Mouse (Mus musculus): ENCODE measurements around the gene Glb1. TPM values are rescaled to one million over a fixed set of nuclear protein-coding genes. Genes with fewer than 3 reads are reported as not detected.

Glb1 gene
- polyA plus RNA-seq, 1 experiment from 2014 or later, result 23.8 TPM

- Histone ChIP-seq H3K4me3 (no peak overlapping the region), H3K36me3 (peaks cover 35% of the 10 kb centered on the region), H3K27me3 (ENCODE audit: low read depth, poor library complexity, severe bottlenecking) (no peaks in the 10 kb centered on the region), H3K9me3 (replicated peaks) (peaks cover 11% of the 10 kb centered on the region), H3K4me1 (peaks cover 7% of the 10 kb centered on the region; the same call in 1 of the 2 replicates), H3K27ac (replicated peaks) (no peak overlapping the region)
- 93% methylated on average over 8 of the region's 8 CpGs for WGBS
- DNase-seq (ENCODE audit: low spot score), result no peak
These were observed 26.5 kb downstream of the Glb1 start for GRCm38 (mm10) chr9:114427425-114427824.

DNA sequence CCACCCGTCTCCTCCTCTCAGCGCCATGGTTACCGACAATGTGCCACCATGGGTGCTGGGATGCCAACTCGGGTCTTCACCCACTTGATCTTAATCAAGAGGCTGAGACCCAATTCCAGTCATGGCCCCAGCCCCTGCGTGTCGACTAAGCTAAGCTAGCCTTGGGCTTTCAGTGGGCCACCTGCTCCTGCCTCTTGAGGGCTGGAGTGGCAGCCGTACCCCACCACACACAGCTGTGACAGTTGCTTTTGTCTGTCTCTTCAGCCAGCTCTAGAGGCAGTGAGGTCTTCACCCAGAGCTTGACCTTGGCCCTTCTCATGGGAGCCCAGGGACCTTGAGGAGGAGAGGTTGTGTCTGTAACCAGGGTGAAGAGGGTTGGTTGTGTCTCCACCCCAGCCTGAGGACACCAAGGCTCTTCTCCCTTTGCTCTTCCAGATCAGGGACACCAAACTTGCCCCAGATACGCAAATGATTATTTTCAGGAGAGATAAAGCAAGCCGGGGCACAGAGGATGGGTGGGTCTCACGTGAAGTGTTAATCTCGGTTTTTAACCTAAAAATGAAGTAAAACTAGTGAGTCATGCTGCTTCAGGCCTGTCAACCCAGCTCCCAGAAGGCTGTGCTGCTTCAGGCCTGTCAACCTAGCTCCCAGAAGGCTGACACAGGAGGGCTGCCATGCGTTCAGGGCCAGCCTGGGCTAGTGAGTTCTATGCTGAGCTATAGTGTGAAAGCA lies 27.4 kb downstream of the Glb1 start:
- Histone ChIP-seq H3K27me3 (ENCODE audit: low read depth, poor library complexity, severe bottlenecking) (no peaks in the 10 kb centered on the region), H3K4me1 (peaks cover 7% of the 10 kb centered on the region; the same call in 1 of the 2 replicates), H3K9me3 (replicated peaks) (peaks cover 11% of the 10 kb centered on the region), H3K27ac (replicated peaks) (no peak overlapping the region), H3K4me3 (no peak overlapping the region), H3K36me3 (peaks cover 33% of the 10 kb centered on the region)
- WGBS, result 88% methylated on average over 12 of the region's 12 CpGs
- DNase-seq (ENCODE audit: low spot score), result no peak

- no peak for DNase-seq (ENCODE audit: low spot score)
- Histone ChIP-seq H3K4me1 (no peaks in the 10 kb centered on the region), H3K27ac (replicated peaks) (no peak overlapping the region), H3K9me3 (replicated peaks) (peaks cover 8% of the 10 kb centered on the region; the same call in 1 of the 2 replicates), H3K36me3 (peaks cover 44% of the 10 kb centered on the region), H3K4me3 (no peak overlapping the region), H3K27me3 (ENCODE audit: low read depth, poor library complexity, severe bottlenecking) (no peaks in the 10 kb centered on the region)
- 81% methylated on average over 2 of the region's 2 CpGs for WGBS
These were observed 34.8 kb downstream of the Glb1 start for GRCm38 (mm10) chr9:114435668-114436067.

DNA sequence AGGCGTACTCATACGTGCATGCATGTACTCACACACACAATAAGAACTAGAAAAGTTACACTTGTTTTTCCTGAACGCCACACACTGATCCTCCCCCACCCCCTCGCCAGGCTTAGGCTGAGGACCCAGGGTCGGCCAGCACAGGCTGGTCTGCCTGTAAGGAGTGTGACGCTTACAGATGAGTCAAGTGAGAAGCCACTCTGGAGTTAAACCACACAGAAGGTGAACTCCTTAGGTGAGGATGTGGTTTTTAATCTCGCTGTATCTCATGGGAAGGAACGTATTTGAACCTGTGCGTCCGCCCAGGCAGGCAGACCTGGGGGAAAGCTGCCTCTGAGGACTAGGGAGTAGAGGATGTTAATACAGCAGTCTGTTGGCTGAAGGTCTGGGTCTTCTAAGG lies 39.7 kb downstream of the Glb1 start:
- Histone ChIP-seq H3K27me3 (ENCODE audit: low read depth, poor library complexity, severe bottlenecking) (no peaks in the 10 kb centered on the region), H3K4me1 (no peaks in the 10 kb centered on the region), H3K36me3 (peaks cover 31% of the 10 kb centered on the region), H3K9me3 (replicated peaks) (peaks cover 8% of the 10 kb centered on the region; the same call in 1 of the 2 replicates), H3K4me3 (no peak overlapping the region), H3K27ac (replicated peaks) (no peak overlapping the region)
- WGBS, result 86% methylated on average over 10 of the region's 10 CpGs
- no peak for DNase-seq (ENCODE audit: low spot score)

GRCm38 (mm10) chr9:114442225-114442624 lies 41.3 kb downstream of the Glb1 start:
- no peaks in the 10 kb centered on the region for H3K27me3 ChIP-seq (ENCODE audit: low read depth, poor library complexity, severe bottlenecking)
- H3K9me3 ChIP-seq (replicated peaks), result no peaks in the 10 kb centered on the region
- no peak overlapping the region for H3K27ac ChIP-seq (replicated peaks)
- no peaks in the 10 kb centered on the region for H3K4me1 ChIP-seq
- no peak for DNase-seq (ENCODE audit: low spot score)
- 89% methylated on average over 9 of the region's 9 CpGs for WGBS
- peaks cover 14% of the 10 kb centered on the region for H3K36me3 ChIP-seq
- H3K4me3 ChIP-seq, result no peak overlapping the region

DNA sequence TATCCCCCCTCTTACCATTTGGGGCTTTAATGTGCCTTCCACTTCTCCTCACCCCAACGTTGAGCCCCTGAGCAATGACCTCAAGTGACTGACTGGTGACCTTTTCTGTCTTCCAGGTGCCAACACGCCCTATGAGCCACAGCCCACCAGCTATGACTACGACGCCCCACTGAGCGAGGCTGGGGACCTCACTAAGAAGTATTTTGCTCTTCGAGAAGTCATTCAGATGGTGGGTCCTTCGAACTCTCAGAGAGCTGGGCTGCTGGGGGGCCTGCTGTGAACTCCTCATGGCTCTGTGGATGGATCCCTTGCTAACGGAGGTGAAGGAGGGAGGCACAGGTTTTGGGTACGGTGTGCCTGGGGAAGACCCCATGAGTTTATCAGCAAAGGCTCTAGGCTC lies 42.0 kb downstream of the Glb1 start:
- no peak for DNase-seq (ENCODE audit: low spot score)
- 84% methylated on average over 9 of the region's 9 CpGs for WGBS
- Histone ChIP-seq H3K27ac (replicated peaks) (no peak overlapping the region), H3K4me3 (no peak overlapping the region), H3K27me3 (ENCODE audit: low read depth, poor library complexity, severe bottlenecking) (no peaks in the 10 kb centered on the region), H3K9me3 (replicated peaks) (no peaks in the 10 kb centered on the region), H3K36me3 (peaks cover 12% of the 10 kb centered on the region), H3K4me1 (no peaks in the 10 kb centered on the region)

GRCm38 (mm10) chr9:114443351-114443750 lies 42.5 kb downstream of the Glb1 start:
- Histone ChIP-seq H3K36me3 (peaks cover 9% of the 10 kb centered on the region), H3K9me3 (replicated peaks) (no peaks in the 10 kb centered on the region), H3K4me3 (no peak overlapping the region), H3K27ac (replicated peaks) (no peak overlapping the region), H3K4me1 (no peaks in the 10 kb centered on the region), H3K27me3 (ENCODE audit: low read depth, poor library complexity, severe bottlenecking) (no peaks in the 10 kb centered on the region)
- DNase-seq (ENCODE audit: low spot score), result no peak
- 94% methylated on average over 8 of the region's 8 CpGs for WGBS

- Histone ChIP-seq H3K36me3 (peaks cover 7% of the 10 kb centered on the region), H3K27me3 (ENCODE audit: low read depth, poor library complexity, severe bottlenecking) (no peaks in the 10 kb centered on the region), H3K27ac (replicated peaks) (no peak overlapping the region), H3K4me3 (no peak overlapping the region), H3K4me1 (no peaks in the 10 kb centered on the region), H3K9me3 (replicated peaks) (no peaks in the 10 kb centered on the region)
- 95% methylated on average over 8 of the region's 8 CpGs for WGBS
- no peak for DNase-seq (ENCODE audit: low spot score)
These were observed 46.0 kb downstream of the Glb1 start for GRCm38 (mm10) chr9:114446887-114447286.

- WGBS, result 75% methylated on average over 5 of the region's 5 CpGs
- Histone ChIP-seq H3K4me3 (no peak overlapping the region), H3K4me1 (no peaks in the 10 kb centered on the region), H3K27me3 (ENCODE audit: low read depth, poor library complexity, severe bottlenecking) (no peaks in the 10 kb centered on the region), H3K36me3 (0 out of 2 replicates have a peak, but pooled peaks cover 2% of the 10 kb centered on the region), H3K27ac (replicated peaks) (no peak overlapping the region), H3K9me3 (replicated peaks) (no peaks in the 10 kb centered on the region)
- DNase-seq (ENCODE audit: low spot score), result no peak
These were observed 47.8 kb downstream of the Glb1 start for GRCm38 (mm10) chr9:114448700-114449099.

DNA sequence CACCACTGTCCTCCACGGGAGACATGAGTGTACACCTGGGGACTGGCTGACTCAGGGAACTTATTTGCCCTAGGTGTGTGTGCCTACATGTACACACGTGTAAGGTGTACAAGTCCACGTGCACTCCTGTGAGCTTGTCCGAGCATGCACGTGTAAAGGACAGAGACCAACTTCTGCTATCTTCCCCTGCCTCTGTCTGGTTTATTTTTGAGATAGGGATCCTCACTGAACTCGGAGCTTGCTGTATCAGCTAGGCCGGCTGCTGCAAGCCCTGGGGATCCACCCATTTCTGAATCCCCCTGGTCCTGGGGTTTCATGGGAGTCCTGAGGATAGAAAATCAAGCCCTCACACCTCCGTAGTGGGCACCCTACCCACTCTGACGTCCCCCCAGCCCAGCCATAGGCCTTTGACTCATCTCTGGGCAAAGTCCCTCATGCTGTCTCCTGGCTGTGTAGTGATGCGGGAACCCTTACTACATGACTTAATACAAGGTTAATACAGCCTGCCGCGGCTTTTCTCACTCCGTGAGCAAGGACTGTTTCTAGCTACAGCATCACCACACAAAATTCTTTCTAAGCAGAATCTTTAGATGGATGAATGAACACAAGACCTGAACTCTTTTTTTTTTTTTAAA lies 48.4 kb downstream of the Glb1 start:
- 88% methylated on average over 13 of the region's 13 CpGs for WGBS
- no peak for DNase-seq (ENCODE audit: low spot score)

DNA sequence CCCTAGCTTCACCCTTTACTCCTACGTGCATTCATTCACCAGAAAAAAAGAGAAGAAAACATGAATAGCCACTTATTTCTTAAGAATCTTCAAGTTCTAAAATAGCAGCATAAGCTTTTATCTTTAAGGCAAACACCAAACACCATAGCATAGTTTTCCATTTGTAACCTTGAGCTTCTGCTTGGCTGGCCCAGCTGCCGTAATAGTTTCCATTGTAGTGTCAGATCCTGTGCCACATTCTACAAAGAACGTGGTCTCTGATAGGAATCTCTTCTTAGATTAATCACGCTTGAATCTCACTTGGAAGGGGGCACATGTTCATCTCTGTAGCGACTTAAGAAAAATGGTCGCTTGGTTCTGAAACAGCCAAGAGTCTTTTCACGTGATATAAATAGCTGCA lies 50.7 kb downstream of the Glb1 start:
- no peaks in the 10 kb centered on the region for H3K9me3 ChIP-seq (replicated peaks)
- H3K36me3 ChIP-seq, result no peaks in the 10 kb centered on the region
- no peak overlapping the region for H3K4me3 ChIP-seq
- H3K27ac ChIP-seq (replicated peaks), result no peak overlapping the region
- 90% methylated on average over 7 of the region's 7 CpGs for WGBS
- DNase-seq (ENCODE audit: low spot score), result no peak
- no peaks in the 10 kb centered on the region for H3K4me1 ChIP-seq
- H3K27me3 ChIP-seq (ENCODE audit: low read depth, poor library complexity, severe bottlenecking), result no peaks in the 10 kb centered on the region

More for the DNA sequence above, 48.4 kb downstream of the Glb1 start:
- Histone ChIP-seq H3K4me3 (no peak overlapping the region), H3K4me1 (no peaks in the 10 kb centered on the region), H3K27me3 (ENCODE audit: low read depth, poor library complexity, severe bottlenecking) (no peaks in the 10 kb centered on the region), H3K27ac (replicated peaks) (no peak overlapping the region), H3K9me3 (replicated peaks) (no peaks in the 10 kb centered on the region), H3K36me3 (0 out of 2 replicates have a peak, but pooled peaks cover under 1% of the 10 kb centered on the region)

- Histone ChIP-seq H3K4me3 (no peak overlapping the region), H3K4me1 (no peaks in the 10 kb centered on the region), H3K9me3 (replicated peaks) (no peaks in the 10 kb centered on the region), H3K27ac (replicated peaks) (no peak overlapping the region), H3K27me3 (ENCODE audit: low read depth, poor library complexity, severe bottlenecking) (no peaks in the 10 kb centered on the region), H3K36me3 (peaks cover 5% of the 10 kb centered on the region)
- WGBS, result 94% methylated on average over 6 of the region's 6 CpGs
- no peak for DNase-seq (ENCODE audit: low spot score)
These were observed 51.5 kb downstream of the Glb1 start for GRCm38 (mm10) chr9:114452418-114452817.

- WGBS, result 79% methylated on average over 2 of the region's 2 CpGs
- Histone ChIP-seq H3K27me3 (ENCODE audit: low read depth, poor library complexity, severe bottlenecking) (no peaks in the 10 kb centered on the region), H3K4me3 (no peak overlapping the region), H3K27ac (replicated peaks) (no peak overlapping the region), H3K9me3 (replicated peaks) (no peaks in the 10 kb centered on the region), H3K36me3 (peaks cover 17% of the 10 kb centered on the region), H3K4me1 (no peaks in the 10 kb centered on the region)
- DNase-seq (ENCODE audit: low spot score), result no peak
These were observed 54.5 kb downstream of the Glb1 start for GRCm38 (mm10) chr9:114455420-114455819.
